Mouse (Mus musculus) kidney, postnatal 14 days (tissue): ENCODE measurements at regions not wholly inside any gene's neighbourhood (a gene's known extent, or its start where the extent isn't known, plus 50 kb on each side); places are given as distances from the start of the nearest gene placed in this dataset.

Experiments used
- DNase-seq: peaks from one replicate; pipeline ENCODE4 v3.0.0; 2022; ENCODE audit warnings: mixed read lengths

GRCm38 (mm10) chr2:33981321-33981720 lies 93.6 kb upstream of the Mvb12b start:
- DNase-seq: no peak

- no peak for DNase-seq
These were observed 93.1 kb upstream of the Mvb12b start for GRCm38 (mm10) chr2:33980884-33981283.

- DNase-seq: no peak
These were observed 91.5 kb upstream of the Mvb12b start for GRCm38 (mm10) chr2:33979276-33979675.

GRCm38 (mm10) chr2:33978550-33978949 lies 90.8 kb upstream of the Mvb12b start:
- no peak for DNase-seq

- DNase-seq: no peak
These were observed 90.0 kb upstream of the Mvb12b start for GRCm38 (mm10) chr2:33977576-33978352.

GRCm38 (mm10) chr2:33977151-33977550 lies 89.4 kb upstream of the Mvb12b start:
- no peak for DNase-seq

- DNase-seq: no peak
These were observed 88.4 kb upstream of the Mvb12b start for GRCm38 (mm10) chr2:33976183-33976582.

- DNase-seq: peak; percentile 59
These were observed 87.8 kb upstream of the Mvb12b start for GRCm38 (mm10) chr2:33975423-33976127.

- DNase-seq: no peak
These were observed 87.1 kb upstream of the Mvb12b start for GRCm38 (mm10) chr2:33974737-33975422.

- DNase-seq: no peak
These were observed 86.3 kb upstream of the Mvb12b start for GRCm38 (mm10) chr2:33974031-33974430.

- peak; percentile 80 for DNase-seq
These were observed 85.6 kb upstream of the Mvb12b start for GRCm38 (mm10) chr2:33973213-33973834.

- peak; percentile 58 for DNase-seq
These were observed 79.3 kb upstream of the Mvb12b start for GRCm38 (mm10) chr2:33966984-33967421.

GRCm38 (mm10) chr2:33966389-33966983 lies 78.7 kb upstream of the Mvb12b start:
- peak; percentile 7 for DNase-seq

GRCm38 (mm10) chr2:33964096-33964495 lies 76.3 kb upstream of the Mvb12b start:
- no peak for DNase-seq

GRCm38 (mm10) chr2:33962355-33963037 lies 74.8 kb upstream of the Mvb12b start:
- no peak for DNase-seq

- no peak for DNase-seq
These were observed 73.8 kb upstream of the Mvb12b start for GRCm38 (mm10) chr2:33961566-33961965.

- DNase-seq: peak; percentile 38
These were observed 70.0 kb upstream of the Mvb12b start for GRCm38 (mm10) chr2:33957754-33958153.

GRCm38 (mm10) chr2:33944301-33944700 lies 56.6 kb upstream of the Mvb12b start:
- no peak for DNase-seq

- no peak for DNase-seq
These were observed 54.3 kb upstream of the Mvb12b start for GRCm38 (mm10) chr2:33942085-33942484.

- no peak for DNase-seq
These were observed 53.6 kb upstream of the Mvb12b start for GRCm38 (mm10) chr2:33941316-33941715.

- no peak for DNase-seq
These were observed 52.1 kb upstream of the Mvb12b start for GRCm38 (mm10) chr2:33939836-33940235.
